In the genomic region with DNA sequence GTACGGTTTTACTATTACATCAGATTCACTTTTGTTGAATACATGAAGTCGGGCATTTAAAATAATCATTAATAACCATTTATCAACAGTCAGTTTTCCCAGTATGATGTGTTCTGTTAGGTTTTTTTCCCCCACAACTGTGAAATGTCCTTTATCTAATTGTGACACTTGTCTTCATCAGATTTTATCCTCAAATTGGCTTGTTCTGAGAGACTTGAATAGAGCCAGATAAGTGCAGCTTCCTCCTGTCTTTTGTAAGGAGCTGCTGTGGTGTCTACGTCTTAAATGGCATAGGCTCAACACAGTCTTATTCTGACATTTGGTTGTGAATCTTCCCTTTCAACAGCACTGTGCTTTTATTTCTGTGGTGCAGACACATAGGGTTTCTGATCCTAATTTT, we compare ENCODE assay signal across 16 mouse cellular contexts.
"Had no signal": no experiment of that assay in that cellular context is flagged by ENCODE, and none has a peak within 500 bp of the region (broad histone marks: within the 10 kb centered on the region; RNA-seq: fewer than 3 reads in every experiment).

No protein-coding gene starts in this region.

- H3K4me1 ChIP-seq: neural tube, embryonic 13.5 days; neural tube, embryonic 15.5 days; stomach, embryonic 15.5 days had no signal

- H3K9ac ChIP-seq: neural tube, embryonic 13.5 days; neural tube, embryonic 15.5 days; stomach, embryonic 15.5 days had no signal

- H3K9me3 ChIP-seq: neural tube, embryonic 13.5 days; neural tube, embryonic 15.5 days; stomach, embryonic 15.5 days had no signal

- H3K36me3 ChIP-seq: neural tube, embryonic 13.5 days; neural tube, embryonic 15.5 days; stomach, embryonic 15.5 days had no signal

- H3K27ac ChIP-seq: neural tube, embryonic 13.5 days; neural tube, embryonic 15.5 days; stomach, embryonic 15.5 days; stomach, postnatal 0 days had no signal

- H3K27me3 ChIP-seq: neural tube, embryonic 13.5 days; neural tube, embryonic 15.5 days; stomach, embryonic 15.5 days had no signal

- DNase-seq: retina, postnatal 1 day; right cerebral cortex, adult 18-20 months; right cerebral cortex, postnatal 14 days; right cerebral cortex, postnatal 25 days; right cerebral cortex, postnatal 4 days; spleen, adult 18-20 months; thymus, adult 18-20 months; thymus, adult 2 months; thymus, postnatal 14 days; thymus, postnatal 25 days; thymus, postnatal 36 days; thymus, postnatal 4 days had no signal

- H3K4me3 ChIP-seq: neural tube, embryonic 13.5 days; neural tube, embryonic 15.5 days; stomach, embryonic 15.5 days had no signal
